Mouse (Mus musculus): ENCODE results near the gene Cc2d1b.
A peak's percentile ranks its signal among the peaks of the same experiment; 100 is the strongest.

The Cc2d1b gene

GRCm38 (mm10) chr4:108638752-108639151, 19.0 kb downstream of the Cc2d1b start:
- DNase-seq (ENCODE audit: low spot score in 2 of 2) = peak in 1 of 2 experiments; percentile 29

GRCm38 (mm10) chr4:108664407-108664806, 44.7 kb downstream of the Cc2d1b start:
- DNase-seq (ENCODE audit: low spot score in 2 of 2) = no peak
